Mouse (Mus musculus) kidney, adult 2 months (tissue): ENCODE results near the gene Wars. TPM values are rescaled to one million over a fixed set of nuclear protein-coding genes. Genes with fewer than 3 reads are reported as not detected.

ENCODE experiments used
- DNase-seq: peaks from one replicate; pipeline ENCODE4 v3.0.0; 2021
- H3K27ac ChIP-seq: fragments of 200-500 bp; 2 replicates; pipeline ENCODE4 v1.5.1; 2012; ENCODE audit warnings: low read depth, low read length, control low read depth, inconsistent platforms; ENCODE audit not compliant: insufficient read depth
- H3K27me3 ChIP-seq: fragments of 200-500 bp; replicated peaks from 2 replicates; pipeline ENCODE4 v1.6.1; 2012; ENCODE audit warnings: mild to moderate bottlenecking, moderate library complexity, low read length, inconsistent platforms; ENCODE audit not compliant: control insufficient read depth, insufficient read depth
- H3K36me3 ChIP-seq: fragments of 200-500 bp; 2 replicates; pipeline ENCODE4 v1.6.1; 2012; ENCODE audit warnings: mild to moderate bottlenecking, moderate library complexity, low read length, inconsistent platforms; ENCODE audit not compliant: control insufficient read depth, insufficient read depth
- H3K4me1 ChIP-seq: fragments of 200-500 bp; 2 replicates; pipeline ENCODE4 v1.6.1; 2011; ENCODE audit warnings: low read length; ENCODE audit not compliant: control insufficient read depth, insufficient read depth
- H3K4me3 ChIP-seq: fragments of 200-500 bp; 2 replicates; pipeline ENCODE4 v1.5.1; 2011; ENCODE audit warnings: mild to moderate bottlenecking, low read depth, low read length, control low read depth; ENCODE audit not compliant: insufficient read depth
- CTCF ChIP-seq: fragments of 200-500 bp; conservative IDR thresholded peaks from 2 replicates; pipeline ENCODE4 v1.5.1; 2011; ENCODE audit warnings: low read depth, mild to moderate bottlenecking, control low read depth, low read length, moderate library complexity, mixed read lengths; ENCODE audit not compliant: insufficient read depth, insufficient read length
- POLR2A ChIP-seq: fragments of 200-500 bp; IDR thresholded peaks from one replicate; pipeline ENCODE4 v1.6.1; 2011; ENCODE audit warnings: low read depth, low read length, control low read depth
- WGBS: fragments of 180-500 bp; shearing (Covaris S2); methylation state at CpG from one replicate; pipeline ENCODE4 v1.1.7; 2018; 5-methylcytosine and 5-hydroxymethylcytosine counted together
- polyA plus RNA-seq: library from polyadenylated mRNA; depleted of rRNA; stranded (reverse); fragments of >200 nt; gene quantifications from 2 replicates; pipeline ENCODE4 v1.2.3, GENCODE M21; 2012

Gene Wars
- polyA plus RNA-seq, 1 experiment: 54.4 TPM

DNA sequence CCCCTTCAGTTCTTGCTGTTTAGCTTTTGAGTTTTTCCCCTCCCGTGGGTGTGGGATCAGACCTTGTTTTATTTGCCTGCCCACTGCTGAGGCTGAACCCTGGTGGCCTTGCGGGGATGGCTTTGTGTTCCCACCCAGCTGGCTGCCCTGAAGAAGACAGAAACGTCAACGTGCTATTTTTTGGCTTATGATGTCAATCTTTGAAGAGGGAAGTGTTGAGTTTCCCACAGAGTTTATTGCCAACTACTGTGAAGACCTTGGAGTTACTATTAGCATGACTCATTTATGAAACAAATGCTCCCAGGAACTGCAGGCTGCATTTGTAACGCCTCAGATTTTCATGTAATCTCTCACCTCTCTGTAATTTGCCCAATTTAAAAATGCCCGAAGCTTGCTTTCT, 42.9 kb upstream of the Wars start:
- 54% methylated on average over 6 of the region's 6 CpGs for WGBS
- TF ChIP-seq CTCF: no peak
- TF ChIP-seq POLR2A: no peak

DNA sequence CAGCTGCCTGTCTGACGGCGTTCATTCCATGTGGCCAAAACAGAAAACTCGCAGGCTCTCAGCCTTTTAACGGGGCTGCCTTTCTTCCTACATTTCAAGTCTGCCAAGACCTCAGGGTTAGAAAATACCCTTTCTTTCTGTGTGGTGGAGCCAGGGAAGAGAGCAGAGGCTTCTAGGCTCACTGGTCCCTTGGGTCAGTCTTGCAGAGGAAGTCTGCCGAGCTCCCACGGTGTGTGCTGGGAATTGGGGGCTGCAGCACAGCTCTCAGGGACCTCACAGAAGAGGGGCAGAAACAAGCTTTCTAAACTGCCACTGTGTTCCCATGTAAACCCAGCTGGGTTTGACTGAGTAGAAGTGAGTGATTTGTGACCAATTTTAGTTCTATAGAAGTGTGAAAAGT, 40.3 kb upstream of the Wars start:
- H3K27ac ChIP-seq: no peak overlapping the region
- H3K4me3 ChIP-seq: no peak overlapping the region
- no peaks in the 10 kb centered on the region for H3K27me3 ChIP-seq
- H3K36me3 ChIP-seq: no peaks in the 10 kb centered on the region
- no peak for DNase-seq
- 68% methylated on average over 6 of the region's 6 CpGs for WGBS
- H3K4me1 ChIP-seq: 0 out of 2 replicates have a peak, but pooled peaks cover 5% of the 10 kb centered on the region
- TF ChIP-seq CTCF: no peak
- TF ChIP-seq POLR2A: no peak

More for the DNA sequence above, 42.9 kb upstream of the Wars start:
- no peak for DNase-seq
- no peak overlapping the region for H3K27ac ChIP-seq
- H3K4me1 ChIP-seq: 0 out of 2 replicates have a peak, but pooled peaks cover under 1% of the 10 kb centered on the region
- no peaks in the 10 kb centered on the region for H3K27me3 ChIP-seq
- no peak overlapping the region for H3K4me3 ChIP-seq
- H3K36me3 ChIP-seq: no peaks in the 10 kb centered on the region

DNA sequence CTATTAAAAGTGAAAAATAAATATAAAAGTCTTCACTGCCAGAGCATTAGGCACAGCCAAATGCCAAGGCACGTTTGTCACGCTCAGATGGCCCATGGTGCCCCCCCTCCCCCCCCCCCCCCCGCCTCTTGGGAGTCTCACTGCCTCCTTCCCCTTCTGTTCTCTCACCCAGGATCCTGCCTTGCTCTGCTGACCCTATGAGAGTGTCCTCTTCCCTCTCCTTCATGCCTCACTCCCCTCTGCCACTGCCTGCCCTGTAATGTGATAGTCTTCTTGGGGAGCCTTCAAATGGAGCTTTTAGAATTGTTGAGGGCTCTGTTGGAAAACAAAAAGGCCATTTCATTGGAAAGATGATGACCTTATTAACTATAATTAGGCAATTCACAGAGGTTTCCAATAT, 38.1 kb upstream of the Wars start:
- Histone ChIP-seq H3K27ac (0 out of 2 replicates have a peak overlapping the region, but pooled peaks have one; percentile 39), H3K4me3 (no peak overlapping the region), H3K27me3 (no peaks in the 10 kb centered on the region), H3K36me3 (no peaks in the 10 kb centered on the region), H3K4me1 (0 out of 2 replicates have a peak, but pooled peaks cover 5% of the 10 kb centered on the region)
- 34% methylated on average over 3 of the region's 3 CpGs for WGBS
- no peak for TF ChIP-seq CTCF
- no peak for TF ChIP-seq POLR2A
- DNase-seq: peak; percentile 41

DNA sequence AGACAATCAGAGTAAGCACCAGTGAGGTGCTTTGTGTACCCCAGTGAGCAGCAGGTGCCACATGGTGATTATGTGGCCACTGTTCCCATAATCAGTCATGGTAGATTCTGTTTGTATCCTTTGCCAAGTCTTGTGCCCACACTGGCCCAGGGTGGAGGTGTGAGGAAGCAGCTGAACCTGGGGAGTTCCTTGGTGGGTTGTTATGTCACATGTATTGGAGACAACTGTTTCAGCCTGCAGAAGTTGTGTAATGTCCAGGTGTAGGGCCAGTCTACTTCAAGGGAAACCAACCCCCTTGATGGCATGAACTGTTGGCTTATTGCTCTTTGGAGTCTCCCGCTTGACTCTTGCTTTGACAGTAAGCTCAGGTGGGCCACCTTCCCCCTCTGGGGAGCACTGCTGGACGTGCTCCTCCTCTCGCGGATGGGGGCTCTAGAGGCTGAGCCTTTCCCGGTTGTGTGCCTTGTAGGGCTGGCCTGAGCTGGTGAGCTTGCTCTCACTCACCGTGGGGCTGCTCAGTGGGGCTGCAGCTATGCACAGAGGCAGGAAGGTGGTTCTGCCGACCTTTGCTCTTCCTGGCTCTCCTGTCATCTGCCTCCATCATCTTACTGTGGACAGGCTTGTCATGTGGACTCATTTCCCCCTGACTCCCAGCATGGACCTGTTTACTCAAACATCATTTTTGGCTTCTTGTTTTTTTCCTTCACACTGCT, 37.5 kb upstream of the Wars start:
- no peaks in the 10 kb centered on the region for H3K27me3 ChIP-seq
- H3K4me1 ChIP-seq: 0 out of 2 replicates have a peak, but pooled peaks cover 5% of the 10 kb centered on the region
- TF ChIP-seq CTCF (no peak), POLR2A (no peak)
- no peak for DNase-seq
- H3K4me3 ChIP-seq: no peak overlapping the region
- no peaks in the 10 kb centered on the region for H3K36me3 ChIP-seq
- 39% methylated on average over 7 of the region's 7 CpGs for WGBS
- peak overlapping the region; percentile 75 for H3K27ac ChIP-seq

DNA sequence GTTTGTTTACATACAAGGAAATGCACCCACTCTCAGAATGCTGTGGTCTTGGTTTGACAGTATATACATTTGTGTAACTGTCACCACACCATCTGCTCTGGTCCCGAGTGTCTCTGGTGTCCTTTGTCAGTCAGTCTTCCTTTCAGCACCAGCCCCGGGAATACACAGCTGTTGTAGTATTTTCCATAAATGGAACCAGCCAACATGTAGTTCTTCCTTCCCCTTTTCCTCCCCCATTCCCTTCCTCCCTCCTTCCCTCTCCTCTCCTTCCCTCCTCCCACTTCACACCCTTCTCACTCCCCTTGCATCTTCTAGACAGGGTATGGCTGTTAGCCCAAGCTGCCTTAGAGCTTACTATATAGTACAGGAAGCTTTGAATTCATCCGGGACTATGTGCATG, 35.5 kb upstream of the Wars start:
- WGBS: 79% methylated on average over 3 of the region's 3 CpGs
- no peak for TF ChIP-seq CTCF
- no peak for TF ChIP-seq POLR2A
- no peak overlapping the region for H3K27ac ChIP-seq

DNA sequence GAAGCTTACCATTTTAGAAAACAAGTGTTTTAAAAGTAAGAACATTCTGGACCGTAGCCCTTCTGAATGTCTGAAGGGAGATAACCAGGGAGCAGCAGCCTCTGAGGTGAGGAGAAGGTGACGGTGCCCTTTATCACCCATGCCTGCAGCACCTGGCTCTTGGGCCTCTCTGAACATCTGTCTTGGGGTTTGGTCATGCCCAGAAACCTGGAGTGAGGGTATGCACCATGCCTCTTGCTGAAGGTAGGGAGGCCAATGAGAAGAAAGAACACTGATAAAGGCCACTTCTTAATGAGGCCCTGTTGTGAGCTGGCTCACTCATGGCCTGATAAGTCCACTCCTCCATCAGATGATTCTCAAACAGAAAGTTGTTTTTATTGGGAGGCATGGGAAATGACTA, 34.3 kb upstream of the Wars start:
- Histone ChIP-seq H3K4me1 (0 out of 2 replicates have a peak, but pooled peaks cover 5% of the 10 kb centered on the region), H3K27ac (no peak overlapping the region), H3K4me3 (no peak overlapping the region), H3K27me3 (no peaks in the 10 kb centered on the region), H3K36me3 (no peaks in the 10 kb centered on the region)
- TF ChIP-seq CTCF (no peak), POLR2A (no peak)
- 69% methylated on average over 2 of the region's 2 CpGs for WGBS
- no peak for DNase-seq

More for the DNA sequence above, 35.5 kb upstream of the Wars start:
- Histone ChIP-seq H3K4me1 (0 out of 2 replicates have a peak, but pooled peaks cover 5% of the 10 kb centered on the region), H3K36me3 (no peaks in the 10 kb centered on the region), H3K27me3 (no peaks in the 10 kb centered on the region), H3K4me3 (no peak overlapping the region)
- no peak for DNase-seq

DNA sequence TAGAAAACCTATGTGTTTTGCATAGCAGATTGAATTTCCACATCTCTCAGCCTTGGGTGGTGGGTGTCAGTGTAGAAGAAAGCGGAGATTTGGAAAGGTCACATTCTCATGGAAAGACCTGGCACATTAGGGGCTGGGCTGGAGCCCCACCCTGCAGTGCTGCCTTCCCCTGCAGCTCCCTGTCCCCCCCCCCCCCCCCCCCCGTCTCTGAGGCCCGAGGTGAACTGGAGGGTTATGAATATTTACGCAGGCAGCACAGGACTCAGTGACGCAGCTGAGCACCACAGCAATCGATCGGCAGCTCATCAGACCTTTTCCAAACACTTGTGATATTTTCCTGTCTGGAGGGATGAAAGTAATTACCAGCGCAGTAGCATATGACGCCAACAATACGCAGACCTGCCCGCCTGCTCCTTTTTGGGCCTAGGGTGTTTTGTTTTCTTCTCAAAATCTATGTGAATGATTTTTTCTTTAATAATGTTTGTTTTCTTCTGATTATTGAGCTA, 32.7 kb upstream of the Wars start:
- Histone ChIP-seq H3K4me1 (0 out of 2 replicates have a peak, but pooled peaks cover 3% of the 10 kb centered on the region), H3K36me3 (no peaks in the 10 kb centered on the region), H3K27ac (peak overlapping the region; percentile 24; the same call in 1 of the 2 replicates), H3K27me3 (no peaks in the 10 kb centered on the region), H3K4me3 (no peak overlapping the region)
- DNase-seq: no peak
- no peak for TF ChIP-seq CTCF
- TF ChIP-seq POLR2A: no peak
- 67% methylated on average over 9 of the region's 11 CpGs for WGBS
